In genomic region chr11:105591905-105592304, GRCm38 (mm10) we compare ENCODE assay signal across 9 mouse cellular contexts. TPM values are rescaled to one million over a fixed set of nuclear protein-coding genes. Genes with fewer than 3 reads are reported as not detected.
DNase-seq lines count a peak whose midpoint lies in the region; ATAC-seq and TF ChIP-seq lines count a peak whose summit lies in the region.
"Had no signal": no experiment of that assay in that cellular context is flagged by ENCODE, and none has a peak within 500 bp of the region (broad histone marks: within the 10 kb centered on the region; RNA-seq: fewer than 3 reads in every experiment).

No protein-coding gene starts in this region.

- DNase-seq in kidney, adult 9 months: peak; percentile 82
- peak; percentile 16 for DNase-seq in G1E (ENCODE audit: low spot score)
- peak; percentile 71 to 77 for DNase-seq in cerebellum, postnatal 14 days
- peak; percentile 77 for DNase-seq in layer of hippocampus, adult 9-11 months
- peak; percentile 87 for DNase-seq in midbrain, embryonic 14.5 days
- no peak for DNase-seq in testis, postnatal 10 days (ENCODE audit: low spot score)

- H3K9me3 ChIP-seq in kidney, embryonic 15.5 days (replicated peaks): no peaks in the 10 kb centered on the region
- H3K9me3 ChIP-seq in G1E (replicated peaks): peaks cover 6% of the 10 kb centered on the region
- H3K9me3 ChIP-seq in heart, embryonic 13.5 days: no peaks in the 10 kb centered on the region
- no peaks in the 10 kb centered on the region for H3K9me3 ChIP-seq in midbrain, embryonic 14.5 days (ENCODE audit: control insufficient read depth, low read length)

- no peaks in the 10 kb centered on the region for H3K27me3 ChIP-seq in kidney, embryonic 15.5 days
- H3K27me3 ChIP-seq in G1E (ENCODE audit: insufficient read depth, low read length): peaks cover 7% of the 10 kb centered on the region; the same call in 1 of the 2 replicates
- H3K27me3 ChIP-seq in heart, embryonic 13.5 days (replicated peaks): no peaks in the 10 kb centered on the region
- no peaks in the 10 kb centered on the region for H3K27me3 ChIP-seq in midbrain, embryonic 14.5 days (ENCODE audit: control insufficient read depth, insufficient read depth, low read length)

- H3K4me3 ChIP-seq in kidney, embryonic 15.5 days (replicated peaks): no peak overlapping the region
- H3K4me3 ChIP-seq in G1E (ENCODE audit: low read depth, low read length): no peak overlapping the region
- peak overlapping the region; percentile 82 for H3K4me3 ChIP-seq in heart, embryonic 13.5 days
- H3K4me3 ChIP-seq in midbrain, embryonic 14.5 days (replicated peaks; ENCODE audit: low read depth, low read length): peak overlapping the region; percentile 91
- H3K4me3 ChIP-seq: erythroblast, embryonic 14.5 days had no signal

- 32% methylated on average over 1 of the region's 1 CpGs for WGBS in kidney, embryonic 15.5 days
- WGBS in heart, embryonic 13.5 days: 12% methylated on average over 1 of the region's 1 CpGs
- WGBS in midbrain, embryonic 14.5 days: 35% methylated on average over 1 of the region's 1 CpGs

- H3K4me1 ChIP-seq in kidney, embryonic 15.5 days: 0 out of 2 replicates have a peak, but pooled peaks cover 10% of the 10 kb centered on the region
- peaks cover 8% of the 10 kb centered on the region for H3K4me1 ChIP-seq in G1E (ENCODE audit: insufficient read depth, low read depth, low read length)
- peaks cover 20% of the 10 kb centered on the region for H3K4me1 ChIP-seq in heart, embryonic 13.5 days
- no peaks in the 10 kb centered on the region for H3K4me1 ChIP-seq in midbrain, embryonic 14.5 days (ENCODE audit: control insufficient read depth, insufficient read depth, low read length)

- no peak for TF ChIP-seq CTCF in G1E (IDR thresholded peaks at IDR 0.05; ENCODE audit: low read depth, low read length)

- H3K36me3 ChIP-seq in kidney, embryonic 15.5 days: no peaks in the 10 kb centered on the region
- H3K36me3 ChIP-seq in G1E (replicated peaks): no peaks in the 10 kb centered on the region
- no peaks in the 10 kb centered on the region for H3K36me3 ChIP-seq in heart, embryonic 13.5 days
- no peaks in the 10 kb centered on the region for H3K36me3 ChIP-seq in midbrain, embryonic 14.5 days (ENCODE audit: control insufficient read depth, insufficient read depth, low read length)

- H3K9ac ChIP-seq in kidney, embryonic 15.5 days: no peak overlapping the region
- H3K9ac ChIP-seq in heart, embryonic 13.5 days: no peak overlapping the region
- peak overlapping the region; percentile 98; the same call in 1 of the 2 replicates for H3K9ac ChIP-seq in midbrain, embryonic 14.5 days (replicated peaks; ENCODE audit: low read length)

- no peak overlapping the region for H3K27ac ChIP-seq in kidney, embryonic 15.5 days
- no peak overlapping the region for H3K27ac ChIP-seq in heart, embryonic 13.5 days (replicated peaks)
- no peak overlapping the region for H3K27ac ChIP-seq in midbrain, embryonic 14.5 days (replicated peaks; ENCODE audit: low read depth, low read length)

- no peak overlapping the region for H3K4me2 ChIP-seq in kidney, embryonic 15.5 days
- peak overlapping the region; percentile 82 for H3K4me2 ChIP-seq in heart, embryonic 13.5 days
- peak overlapping the region; percentile 70 for H3K4me2 ChIP-seq in midbrain, embryonic 14.5 days (ENCODE audit: low read length)

- no peak for ATAC-seq in kidney, embryonic 15.5 days (replicated peaks; ENCODE audit: low FRiP score)
- no peak for ATAC-seq in G1E (ENCODE audit: extremely low read depth, insufficient number of reproducible peaks, low FRiP score, poor library complexity, severe bottlenecking)
- no peak for ATAC-seq in heart, embryonic 13.5 days (ENCODE audit: extremely low read depth, insufficient number of reproducible peaks, low FRiP score, low TSS enrichment)
- ATAC-seq in midbrain, embryonic 14.5 days (ENCODE audit: low FRiP score, low TSS enrichment): no peak

RNA-seq across cellular contexts. Expression of gene Tanc2, which starts 2.1 kb away (rescaled TPM):
- polyA plus RNA-seq in kidney, embryonic 15.5 days (2015; fragmentation: Nextera tagmentation; extraction: Ambion mirVana): 7.7 and 9.4 TPM in 2 replicates
- total RNA-seq in G1E (2014; fragmentation: Nextera tagmentation) (1.4 TPM in 1 of 2 replicates, not detected in the other), G1E (2017) (0.06 and 0.27 TPM in 2 replicates)
- polyA plus RNA-seq in G1E (2012): not detected in 2 replicates
- 14.5 and 15.4 TPM in 2 replicates for polyA plus RNA-seq in heart, embryonic 13.5 days (2015; fragmentation: Nextera tagmentation; extraction: Ambion mirVana)
- polyA plus RNA-seq in midbrain, embryonic 14.5 days (2014; fragmentation: Nextera tagmentation; extraction: Ambion mirVana): 46.4 and 49.1 TPM in 2 replicates

Comparison
In these comparisons a context has a peak if more than half of its experiments do, and no peak if none do; other contexts are left out.
1. H3K4me3 ChIP-seq: peak in heart, embryonic 13.5 days (single experiment) and midbrain, embryonic 14.5 days (single experiment); none in kidney, embryonic 15.5 days (single experiment) and G1E (single experiment).